Mouse (Mus musculus): ENCODE data around the gene Fxyd1. TPM values are rescaled to one million over a fixed set of nuclear protein-coding genes. Genes with fewer than 3 reads are reported as not detected.
A peak's percentile ranks its signal among the peaks of the same experiment; 100 is the strongest.

Gene Fxyd1
- total and polyA plus RNA-seq, 3 experiments: 0.22 TPM; not detected in 2

DNA sequence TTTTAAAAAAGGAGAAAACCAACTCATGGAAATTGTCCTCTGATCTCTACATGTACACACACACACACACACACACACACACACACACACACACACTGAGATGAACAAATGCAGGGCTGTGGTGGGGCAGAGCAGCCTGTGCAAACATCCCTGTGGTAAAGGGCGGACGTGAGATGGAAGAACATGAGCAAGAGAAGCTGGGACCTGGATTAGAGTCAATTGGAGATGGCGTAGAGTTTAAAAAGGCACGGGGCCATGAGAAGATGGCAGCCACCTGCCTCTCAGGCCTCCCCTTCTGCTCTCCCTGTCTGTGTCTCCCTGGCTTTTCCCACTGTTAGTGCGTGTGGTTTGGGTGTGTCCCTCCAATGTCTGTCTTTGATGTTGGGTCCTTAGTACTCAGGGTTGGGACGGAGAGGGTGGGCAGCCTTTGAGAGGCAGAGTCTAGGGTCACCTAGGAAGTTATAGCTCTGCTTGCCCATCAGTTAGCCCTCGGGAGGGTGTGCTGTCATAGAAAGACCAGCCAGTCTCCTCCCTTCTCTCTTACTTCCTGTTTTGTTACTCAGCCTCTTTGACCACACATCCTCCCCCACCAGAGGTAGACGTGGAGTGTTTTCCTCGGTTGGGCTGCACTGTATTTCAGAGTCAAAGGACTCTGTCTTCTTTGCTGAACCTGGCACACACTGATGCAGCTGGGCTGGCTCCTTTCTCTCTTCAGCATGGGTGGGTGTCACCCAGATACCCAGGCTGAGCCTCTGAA is 23.4 kb downstream of the Fxyd1 start:
- TF ChIP-seq ZMIZ1 (IDR thresholded peaks at IDR 0.05; ENCODE audit: low read depth, low read length) (no peak), ZNF384 (IDR thresholded peaks at IDR 0.05; ENCODE audit: low read depth, low read length) (no peak), CTCF (IDR thresholded peaks at IDR 0.05 in 2 of 3, conservative IDR thresholded peaks at IDR 0.05 in 1 of 3; ENCODE audit: control insufficient read depth in 1 of 3, insufficient read depth in 1 of 3, low read depth in 2 of 3, low read length in 3 of 3, poor library complexity in 1 of 3, severe bottlenecking in 1 of 3) (no peak), TCF12 (IDR thresholded peaks at IDR 0.05; ENCODE audit: low read depth, low read length) (no peak), E2F4 (IDR thresholded peaks at IDR 0.05; ENCODE audit: borderline replicate concordance, low read depth, low read length) (no peak), TBP (IDR thresholded peaks at IDR 0.05; ENCODE audit: low read depth, low read length) (0 out of 2 replicates have a peak, but pooled peaks have one; percentile 12), SIN3A (IDR thresholded peaks at IDR 0.05; ENCODE audit: low read length) (peak; percentile 68), MAZ (IDR thresholded peaks at IDR 0.05; ENCODE audit: low read depth, low read length) (0 out of 2 replicates have a peak, but pooled peaks have one; percentile 18), KAT2A (conservative IDR thresholded peaks at IDR 0.05; ENCODE audit: low read depth, low read length) (no peak), NRF1 (IDR thresholded peaks at IDR 0.05; ENCODE audit: insufficient read depth, low read depth, low read length, poor library complexity, severe bottlenecking) (no peak), MYB (IDR thresholded peaks at IDR 0.05; ENCODE audit: low read depth, low read length) (no peak), GATA1 (IDR thresholded peaks at IDR 0.05; ENCODE audit: low read depth, low read length) (peak; percentile 31; the same call in 1 of the 2 replicates), ETS1 (IDR thresholded peaks at IDR 0.05; ENCODE audit: low read depth, low read length) (peak; percentile 37; the same call in 1 of the 2 replicates), MAX (IDR thresholded peaks at IDR 0.05; ENCODE audit: low read length) (no peak), RCOR1 (IDR thresholded peaks at IDR 0.05; ENCODE audit: low read depth, low read length) (no peak), ELF1 (IDR thresholded peaks at IDR 0.05; ENCODE audit: low read depth, low read length) (peak; percentile 72), SMC3 (IDR thresholded peaks at IDR 0.05; ENCODE audit: low read depth, low read length) (no peak), CHD1 (IDR thresholded peaks at IDR 0.05; ENCODE audit: low read depth, low read length) (no peak), HCFC1 (IDR thresholded peaks at IDR 0.05; ENCODE audit: low read depth, low read length) (0 out of 2 replicates have a peak, but pooled peaks have one; percentile 25), ZC3H11A (IDR thresholded peaks at IDR 0.05; ENCODE audit: low read depth, low read length) (no peak), POLR2A (IDR thresholded peaks at IDR 0.05; ENCODE audit: control insufficient read depth in 1 of 2, insufficient read depth in 1 of 2, low read depth in 1 of 2, low read length in 2 of 2, poor library complexity in 1 of 2) (peak in 1 of 2 experiments; percentile 43; a peak in 1 of 4 replicates), EP300 (IDR thresholded peaks at IDR 0.05; ENCODE audit: low read depth in 1 of 2, low read length in 2 of 2) (0 out of 4 replicates have a peak, but pooled peaks of 1 of the 2 experiments have one; percentile 43), CHD2 (IDR thresholded peaks at IDR 0.05; ENCODE audit: low read length) (no peak; the same call in 1 of the 2 replicates), USF1 (IDR thresholded peaks at IDR 0.05; ENCODE audit: low read depth, low read length) (peak; percentile 29; the same call in 1 of the 2 replicates)
- Histone ChIP-seq H3K27ac (ENCODE audit: control insufficient read depth, low read depth, low read length) (peak overlapping the region; percentile 91), H3K9me3 (replicated peaks; ENCODE audit: insufficient read depth, low read length) (no peaks in the 10 kb centered on the region), H3K4me3 (ENCODE audit: control insufficient read depth in 1 of 2, insufficient read depth in 1 of 2, low read depth in 2 of 2, low read length in 2 of 2) (peak overlapping the region; percentile 6 to 8; a peak in 2 of 4 replicates), H3K27me3 (ENCODE audit: control insufficient read depth in 1 of 2, insufficient read depth in 2 of 2, low read length in 2 of 2) (no peaks in the 10 kb centered on the region), H3K79me2 (ENCODE audit: control insufficient read depth, insufficient read depth, low read length, poor library complexity) (no peaks in the 10 kb centered on the region; the same call in 1 of the 2 replicates), H3K36me3 (ENCODE audit: control insufficient read depth in 1 of 2, insufficient read depth in 2 of 2, low read length in 2 of 2) (peaks cover 0 to 20% of the 10 kb centered on the region in 2 experiments; a peak in 2 of 4 replicates), H3K4me1 (ENCODE audit: control insufficient read depth in 1 of 2, insufficient read depth in 2 of 2, low read length in 2 of 2) (peaks cover 14 to 33% of the 10 kb centered on the region in 2 experiments), H3K9ac (ENCODE audit: control insufficient read depth, low read depth, low read length, poor library complexity, severe bottlenecking) (peak overlapping the region; percentile 70)
- DNase-seq (ENCODE audit: low read depth, low spot score): peak; percentile 81

Measured in MEL (cell line).